Mouse (Mus musculus) ES-E14 (cell line): Measurements from ENCODE around the gene Cwc15. TPM values are rescaled to one million over a fixed set of nuclear protein-coding genes. Genes with fewer than 3 reads are reported as not detected.
"Not testable (repeated sequence)": the region's sequence is repeated elsewhere in the genome, so short reads cannot be mapped to it uniquely, and the experiment has no call there.

Experiments used
- DNase-seq: peaks from one replicate; pipeline ENCODE4 v3.0.0-alpha.2; 2013; ENCODE audit warnings: low read depth, low spot score
- H3K27ac ChIP-seq: 2 replicates; pipeline ENCODE4 v1.5.1; 2012; ENCODE audit warnings: low read depth, mild to moderate bottlenecking, low read length, moderate library complexity, mixed read lengths; ENCODE audit not compliant: poor library complexity, insufficient read depth, severe bottlenecking
- H3K36me3 ChIP-seq: 2 replicates; pipeline ENCODE4 v1.6.1; 2012; ENCODE audit warnings: mild to moderate bottlenecking, low read length, moderate library complexity, mixed read lengths; ENCODE audit not compliant: control insufficient read depth, poor library complexity, insufficient read depth, severe bottlenecking
- H3K4me1 ChIP-seq, 2 experiments: fragments of 150-350 bp in 1 of 2; sonication (generic) in 1 of 2; 2 replicates each; pipeline ENCODE4 v1.6.1; 2012; ENCODE audit warnings: low read length in 2 of 2, mild to moderate bottlenecking in 1 of 2, mixed read lengths in 1 of 2; ENCODE audit not compliant: control insufficient read depth in 2 of 2, insufficient read depth in 2 of 2, poor library complexity in 1 of 2
- H3K4me3 ChIP-seq, 2 experiments: fragments of 150-350 bp in 1 of 2; sonication (generic) in 1 of 2; 2 replicates each; pipeline ENCODE4 v1.5.1; 2012; ENCODE audit warnings: low read length in 2 of 2, low read depth in 1 of 2, mild to moderate bottlenecking in 1 of 2, mixed read lengths in 1 of 2; ENCODE audit not compliant: insufficient read depth in 1 of 2, poor library complexity in 1 of 2, severe bottlenecking in 1 of 2
- H3K9ac ChIP-seq: 2 replicates; pipeline ENCODE4 v1.6.1; 2012; ENCODE audit warnings: low read depth, mild to moderate bottlenecking, low read length, mixed read lengths; ENCODE audit not compliant: poor library complexity, insufficient read depth, severe bottlenecking
- H3K9me3 ChIP-seq: fragments of 150-350 bp; sonication (generic); 2 replicates; pipeline ENCODE4 v1.6.1; 2012; ENCODE audit warnings: low read depth, mild to moderate bottlenecking, low read length; ENCODE audit not compliant: control insufficient read depth, insufficient read depth
- CHD2 ChIP-seq: IDR thresholded peaks from 2 replicates; pipeline ENCODE4 v1.6.1; 2014; ENCODE audit warnings: mild to moderate bottlenecking, low read depth, low read length, inconsistent platforms
- HCFC1 ChIP-seq: IDR thresholded peaks from 2 replicates; pipeline ENCODE4 v1.6.1; 2012; ENCODE audit warnings: low read length, inconsistent platforms, borderline replicate concordance; ENCODE audit not compliant: insufficient read depth
- MAFK ChIP-seq: IDR thresholded peaks from 2 replicates; pipeline ENCODE4 v1.6.1; 2014; ENCODE audit warnings: mild to moderate bottlenecking, low read depth, low read length, inconsistent platforms; ENCODE audit not compliant: insufficient read depth
- ZC3H11A ChIP-seq: IDR thresholded peaks from 2 replicates; pipeline ENCODE4 v1.6.1; 2012; ENCODE audit warnings: low read depth, mild to moderate bottlenecking, inconsistent platforms, low read length, borderline replicate concordance
- ZNF384 ChIP-seq: IDR thresholded peaks from 2 replicates; pipeline ENCODE4 v1.6.1; 2012; ENCODE audit warnings: low read depth, low read length, inconsistent platforms
- in situ Hi-C, 2 experiments: fragments of 600-800 bp; cut with MboI; formaldehyde crosslinking; loops; one replicate each; pipeline ENCODE4 v1.15.1; 2025; ENCODE audit warnings: low sequenced_read_pairs in 2 of 2, inconsistent platforms in 1 of 2; ENCODE audit not compliant: unreplicated experiment in 2 of 2
- total RNA-seq: library from RNA; depleted of rRNA; stranded (reverse); fragments of 300-350 nt; gene quantifications from 2 replicates; pipeline ENCODE4 v1.2.3, GENCODE M21; 2012; rRNA removed

Gene Cwc15
- total RNA-seq = 69.9 and 112 TPM in 2 replicates

DNA sequence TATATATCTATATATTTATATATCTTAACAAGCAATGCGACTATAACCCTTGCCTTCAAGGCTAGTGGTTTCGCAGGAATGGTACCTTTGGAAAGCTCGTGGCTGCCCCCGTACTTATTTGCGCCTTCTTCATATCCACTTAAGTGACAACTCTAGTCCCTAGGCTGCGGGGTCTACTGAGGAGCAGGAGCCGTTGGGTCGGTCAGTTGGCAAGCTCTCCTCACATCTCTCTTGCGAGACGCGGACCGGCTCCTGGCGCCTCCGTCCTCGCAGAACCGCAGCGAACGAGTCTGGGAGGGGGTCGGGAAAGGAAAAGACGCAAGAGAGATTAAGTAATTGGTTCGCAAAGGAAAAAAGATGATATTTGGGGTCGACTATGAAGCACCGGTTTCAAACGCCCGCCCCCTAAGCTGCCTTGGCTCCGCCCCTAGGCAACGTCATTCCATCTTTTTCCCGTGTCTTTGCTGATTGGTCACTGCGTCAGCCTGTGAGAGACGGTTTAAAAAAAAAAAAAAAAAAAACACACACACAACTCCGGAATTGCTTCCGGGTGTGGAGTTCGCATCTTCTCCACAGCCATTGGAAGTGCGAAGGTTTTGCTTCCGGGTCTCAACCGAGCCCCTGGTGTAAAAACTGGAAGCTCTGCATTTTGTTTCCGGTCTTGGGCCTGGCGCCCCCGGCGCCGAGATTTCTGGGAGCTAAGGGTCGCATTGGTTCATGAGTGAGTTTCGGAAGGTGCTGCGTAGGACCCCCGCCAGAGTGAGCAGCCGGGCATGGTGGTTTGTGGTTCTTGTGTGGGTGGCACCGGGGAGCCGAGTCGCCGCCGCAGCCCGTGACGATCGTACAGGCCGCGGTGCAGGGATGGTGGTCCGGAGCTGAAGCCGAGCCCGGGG, at the start of gene Cwc15, which contains the start of gene Kdm4d:
Cwc15 (plus strand) TSS at position 595 of the 893 bp plus-strand sequence.
Kdm4d (minus strand) TSS at position 460 of the 893 bp plus-strand sequence.
- H3K27ac ChIP-seq = no peak within 1 kb of the TSS
- H3K9ac ChIP-seq = peak within 1 kb of the TSS; percentile 91
- peak within 1 kb of the TSS; percentile 92 to 94 for H3K4me3 ChIP-seq
- H3K4me1 ChIP-seq = 0 out of 4 replicates have a peak, but pooled peaks cover 0 to 3% of the 10 kb centered on the region in 2 experiments
- peaks cover 9% of the 10 kb centered on the region for H3K36me3 ChIP-seq
- no peaks in the 10 kb centered on the region for H3K9me3 ChIP-seq
- in situ Hi-C loops = no loop called here
- peak; percentile 98 for DNase-seq
- TF ChIP-seq ZC3H11A (no peak), MAFK (peak; percentile 51), CHD2 (peak; percentile 92), HCFC1 (peak; percentile 83), ZNF384 (peak; percentile 100)

GRCm38 (mm10) chr9:14451120-14451519, 49.3 kb upstream of the Cwc15 start:
- H3K36me3 ChIP-seq, H3K4me1 ChIP-seq, H3K9ac ChIP-seq, DNase-seq, H3K4me3 ChIP-seq, H3K9me3 ChIP-seq, H3K27ac ChIP-seq, in situ Hi-C loops: not testable (repeated sequence)

GRCm38 (mm10) chr9:14456320-14456719, 44.1 kb upstream of the Cwc15 start:
- TF ChIP-seq MAFK (no peak), CHD2 (no peak), ZNF384 (no peak), ZC3H11A (no peak), HCFC1 (no peak)
- in situ Hi-C loops = no loop called here
- Histone ChIP-seq H3K9ac (no peak overlapping the region), H3K4me3 (no peak overlapping the region), H3K9me3 (no peaks in the 10 kb centered on the region), H3K4me1 (no peaks in the 10 kb centered on the region), H3K36me3 (no peaks in the 10 kb centered on the region), H3K27ac (no peak overlapping the region)
- DNase-seq = no peak

DNA sequence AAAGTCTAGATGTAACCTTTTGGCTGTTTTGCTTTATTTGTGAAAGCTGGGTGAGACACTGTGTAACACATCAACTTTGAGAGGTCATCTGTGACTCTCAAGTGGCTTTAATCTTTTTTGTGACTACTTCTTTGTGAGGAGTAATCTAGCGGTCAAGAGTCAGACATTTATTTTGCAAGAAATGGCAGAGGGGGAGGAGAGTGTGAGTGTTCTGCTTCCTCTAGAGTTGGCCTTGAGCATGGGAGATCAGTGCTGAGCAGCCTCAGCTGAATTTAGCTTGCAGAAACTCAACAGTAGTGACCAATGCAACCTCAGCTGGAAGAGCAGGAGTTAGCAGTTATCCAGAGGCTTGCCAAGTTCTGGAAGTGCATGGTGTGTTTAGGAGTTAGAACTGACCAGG, 37.9 kb upstream of the Cwc15 start:
- H3K4me3 ChIP-seq, in situ Hi-C loops, H3K4me1 ChIP-seq, H3K9me3 ChIP-seq, H3K36me3 ChIP-seq, H3K9ac ChIP-seq, DNase-seq, H3K27ac ChIP-seq: not testable (repeated sequence)

GRCm38 (mm10) chr9:14463668-14464067, 36.7 kb upstream of the Cwc15 start:
- H3K36me3 ChIP-seq, H3K9ac ChIP-seq, H3K9me3 ChIP-seq, H3K27ac ChIP-seq, H3K4me3 ChIP-seq, in situ Hi-C loops, H3K4me1 ChIP-seq, DNase-seq: not testable (repeated sequence)
